Mouse (Mus musculus) skeletal muscle tissue, adult 2 months (tissue): ENCODE measurements around the gene Pik3c2b.
"Not testable (repeated sequence)": the region's sequence is repeated elsewhere in the genome, so short reads cannot be mapped to it uniquely, and the experiment has no call there.

Experiments used
- DNase-seq: peaks from one replicate; pipeline ENCODE4 v3.0.0-alpha.2; 2012; ENCODE audit warnings: low read depth, low spot score

Gene Pik3c2b

GRCm38 (mm10) chr1:133033316-133034090 is 12.0 kb upstream of the Pik3c2b start:
- peak; percentile 83 for DNase-seq

DNA sequence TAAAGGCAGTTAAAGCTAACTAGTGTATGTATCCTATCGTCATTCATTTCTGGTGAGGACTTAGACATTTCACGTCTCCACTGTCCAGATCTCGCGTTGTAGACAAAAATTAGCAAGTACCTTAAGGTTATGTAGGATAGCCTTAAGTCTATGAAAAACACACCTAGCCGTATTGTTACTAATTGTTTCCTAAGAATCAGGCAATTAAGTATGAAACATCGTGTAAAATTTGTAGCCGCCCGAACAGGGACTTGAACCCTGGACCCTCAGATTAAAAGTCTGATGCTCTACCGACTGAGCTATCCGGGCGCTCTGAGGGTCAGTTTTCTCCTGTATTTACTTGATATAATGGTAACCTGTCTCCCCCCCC is 11.4 kb upstream of the Pik3c2b start:
- DNase-seq: peak; percentile 64

- DNase-seq: not testable (repeated sequence)
These were observed 10.8 kb upstream of the Pik3c2b start for GRCm38 (mm10) chr1:133034682-133035081.

- peak; percentile 69 for DNase-seq
These were observed 5.9 kb upstream of the Pik3c2b start for GRCm38 (mm10) chr1:133039505-133039949.

DNA sequence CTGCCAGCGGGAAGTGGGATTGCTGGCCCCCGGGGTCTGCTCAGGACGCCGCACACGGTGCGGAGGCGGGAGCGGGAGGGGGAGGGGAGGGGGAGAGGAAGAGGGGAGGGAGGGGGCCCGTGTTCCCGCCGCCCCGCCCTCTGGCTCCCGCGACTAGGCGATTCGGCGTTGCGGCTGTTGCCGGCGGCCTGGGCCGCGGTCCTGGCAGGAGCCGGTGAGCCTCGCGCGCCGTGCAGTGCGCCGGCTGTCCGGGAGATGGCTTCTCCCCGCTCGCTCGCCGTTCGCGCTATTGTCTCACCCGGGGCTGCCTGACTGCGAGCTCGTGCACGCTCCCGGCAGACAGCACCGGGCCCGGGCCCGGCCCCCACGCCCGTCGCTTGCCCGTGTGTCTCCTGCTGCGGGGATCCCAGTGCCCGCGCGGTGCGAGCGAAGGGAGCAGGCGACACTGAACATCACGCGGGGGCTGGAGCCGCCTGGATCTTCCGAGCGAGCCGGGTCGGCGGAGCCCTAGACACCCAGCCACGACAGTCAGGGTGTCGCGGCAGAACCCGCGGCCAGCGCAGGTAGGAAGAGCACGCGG is 484 bp downstream of the Pik3c2b start:
- DNase-seq: peak; percentile 71

DNA sequence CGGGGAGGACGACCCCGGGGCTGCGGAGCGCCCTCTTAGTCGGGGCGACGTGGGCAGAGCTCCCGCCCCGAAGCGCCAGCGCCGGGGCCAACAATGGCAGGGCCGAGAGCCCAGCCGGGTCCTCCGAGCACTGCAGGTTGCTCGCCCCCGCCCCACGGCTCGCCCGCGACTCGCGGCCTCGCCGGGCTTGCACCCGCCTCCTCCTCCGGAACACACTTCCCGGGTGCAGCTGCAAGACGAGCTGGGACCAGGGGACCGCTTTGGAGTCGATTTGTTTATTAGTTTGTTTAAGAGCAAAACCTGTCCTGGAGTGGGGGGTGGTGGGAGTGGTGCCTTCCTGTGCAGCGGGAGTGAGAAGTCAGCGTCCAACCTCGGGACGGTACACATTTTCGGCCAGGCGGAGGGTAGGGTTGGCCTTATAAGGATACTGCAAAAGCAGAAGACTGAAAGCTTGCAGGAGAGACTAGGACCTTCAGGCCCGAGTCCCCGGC is 1.0 kb downstream of the Pik3c2b start:
- no peak for DNase-seq

GRCm38 (mm10) chr1:133047575-133047974 is 2.1 kb downstream of the Pik3c2b start:
- DNase-seq: no peak

DNA sequence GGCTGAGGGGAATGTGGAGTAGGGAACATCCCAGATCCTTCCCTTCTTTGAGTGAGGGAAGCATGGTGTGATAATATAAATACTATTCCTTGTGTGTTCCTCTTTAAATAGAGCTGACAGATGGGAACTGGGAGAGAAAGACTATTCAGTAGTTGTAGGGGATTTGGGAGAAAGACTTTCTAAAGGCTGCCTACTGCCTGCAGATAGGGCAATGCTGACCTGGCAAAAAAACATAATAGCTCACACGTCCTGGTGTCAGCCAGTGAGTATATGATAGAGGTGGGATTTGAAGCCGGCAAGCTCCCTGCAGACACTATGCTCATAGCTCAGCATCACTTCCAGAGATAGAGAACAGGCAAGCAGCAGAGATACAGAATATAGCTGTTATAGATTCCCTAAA is 3.2 kb downstream of the Pik3c2b start:
- DNase-seq: no peak

- DNase-seq: no peak
These were observed 4.5 kb downstream of the Pik3c2b start for GRCm38 (mm10) chr1:133050001-133050431.

DNA sequence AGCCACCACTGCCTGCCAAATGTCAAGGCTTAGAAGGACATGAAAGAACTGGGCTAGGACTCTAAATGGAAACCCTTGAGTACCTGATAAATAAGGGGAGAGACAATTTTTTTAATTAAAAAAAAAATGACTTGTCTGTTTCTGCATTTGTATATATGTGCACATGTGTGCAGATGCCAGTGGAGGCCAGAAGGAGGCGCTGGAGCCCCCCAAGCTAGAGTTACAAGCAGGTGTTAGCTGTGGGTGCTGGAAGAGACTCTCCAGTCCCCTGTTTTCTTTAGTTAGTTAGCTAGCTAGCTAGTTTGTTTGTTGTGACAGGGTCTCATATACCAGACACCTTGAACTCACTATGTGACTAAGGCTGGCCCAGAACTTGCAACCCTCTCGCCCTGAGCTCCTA is 6.4 kb downstream of the Pik3c2b start:
- no peak for DNase-seq

DNA sequence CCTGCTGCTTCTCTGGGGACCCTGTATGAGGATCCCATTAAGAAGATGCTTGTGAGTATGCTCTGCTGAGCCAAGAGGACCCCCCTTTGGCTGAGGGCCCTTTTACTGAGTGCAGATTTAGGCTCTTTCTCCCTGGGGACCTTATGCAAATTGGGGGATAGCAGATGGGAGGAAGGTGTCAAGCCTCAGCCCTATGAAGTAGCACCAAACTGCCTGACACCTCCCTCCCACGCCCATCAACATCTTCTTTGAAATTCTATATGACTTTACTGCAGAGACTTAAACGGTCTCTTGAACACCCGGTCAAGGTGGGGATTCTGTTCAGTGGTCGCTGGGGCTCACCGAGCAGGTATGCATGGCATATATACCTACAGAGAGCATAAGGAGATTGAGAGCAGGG is 7.6 kb downstream of the Pik3c2b start:
- DNase-seq: no peak

DNA sequence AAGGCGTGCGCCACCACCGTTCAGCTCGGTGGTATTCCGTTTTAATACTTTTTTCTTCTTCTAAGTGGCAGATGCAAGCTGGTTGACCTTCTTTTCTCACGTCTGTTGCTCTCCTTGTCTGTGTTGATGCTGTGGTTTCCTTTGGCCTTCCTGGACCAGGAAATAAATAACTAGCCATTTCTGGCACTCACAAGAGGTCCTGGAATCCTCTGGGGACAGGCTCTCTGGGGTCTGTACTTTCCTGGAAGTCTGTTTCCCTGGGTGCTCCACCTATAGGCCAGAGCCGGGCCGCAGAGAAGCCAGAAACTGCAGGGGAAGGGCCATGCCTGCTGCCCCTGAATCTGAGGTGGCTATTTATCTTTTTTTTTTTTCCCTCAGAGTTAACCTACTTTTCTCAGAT is 8.9 kb downstream of the Pik3c2b start:
- no peak for DNase-seq

- DNase-seq: no peak
These were observed 12.0 kb downstream of the Pik3c2b start for GRCm38 (mm10) chr1:133057345-133058034.

DNA sequence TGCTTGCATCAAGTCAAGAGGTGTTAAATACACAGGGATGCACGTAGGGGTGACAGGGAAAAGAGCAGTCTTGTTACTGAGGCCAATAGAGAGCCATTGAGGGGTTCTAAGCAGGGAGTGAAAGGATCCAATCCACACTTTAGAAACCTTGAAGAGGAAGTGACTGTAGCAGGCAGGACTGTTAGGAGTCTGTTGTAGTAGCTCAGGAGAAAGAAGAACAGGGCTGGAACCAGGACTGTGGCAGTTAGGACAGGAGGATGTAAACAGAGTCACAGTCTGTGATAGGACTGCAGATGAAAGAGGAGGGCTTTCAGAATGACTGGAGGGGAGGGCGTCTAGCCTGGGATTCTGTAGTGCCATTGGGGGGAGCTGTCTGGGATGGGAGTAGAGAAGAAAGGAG is 14.1 kb downstream of the Pik3c2b start:
- DNase-seq: no peak

GRCm38 (mm10) chr1:133060681-133061080 is 15.2 kb downstream of the Pik3c2b start:
- no peak for DNase-seq

DNA sequence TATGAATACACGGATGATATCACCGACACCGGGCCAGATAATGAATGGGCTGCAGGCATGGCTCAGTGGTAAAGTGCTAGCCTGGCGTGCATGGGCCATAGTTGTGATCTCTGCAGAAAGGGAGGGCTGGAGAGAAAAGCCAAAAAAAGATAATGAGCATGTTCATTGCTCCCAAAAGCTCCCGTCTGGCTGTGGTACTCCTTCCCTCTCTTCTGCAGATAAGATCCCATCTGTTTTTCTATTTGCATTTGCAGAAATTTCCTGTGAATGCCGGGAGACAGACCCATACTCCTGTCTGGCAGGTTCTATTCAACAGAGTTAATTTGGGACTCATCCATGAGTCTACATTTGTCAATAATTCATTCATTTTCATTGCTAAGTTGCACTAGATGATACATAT is 17.7 kb downstream of the Pik3c2b start:
- DNase-seq: no peak

DNA sequence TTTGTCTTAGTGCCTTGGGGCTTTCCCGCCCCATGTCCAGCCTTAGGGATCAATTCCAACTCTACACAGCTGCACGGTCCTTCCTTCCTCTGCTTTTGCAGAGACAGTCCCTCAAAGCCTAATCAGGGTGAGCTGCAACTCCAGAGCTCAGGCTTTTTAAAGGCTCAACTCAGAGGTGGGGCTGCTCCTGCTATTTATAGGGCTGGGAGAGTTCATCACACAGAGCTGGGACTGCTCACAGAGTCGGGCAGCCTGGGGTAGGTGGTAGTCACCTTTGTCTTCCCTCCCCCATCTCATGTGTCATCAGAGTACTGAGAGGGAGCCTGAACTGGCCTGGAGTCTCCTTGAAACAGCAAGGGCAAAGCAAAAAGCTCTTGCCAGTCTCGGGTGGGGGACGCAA is 22.8 kb downstream of the Pik3c2b start:
- DNase-seq: peak; percentile 81

- DNase-seq: no peak
These were observed 23.3 kb downstream of the Pik3c2b start for GRCm38 (mm10) chr1:133068669-133069274.

GRCm38 (mm10) chr1:133069275-133070120 is 24.0 kb downstream of the Pik3c2b start:
- DNase-seq: peak; percentile 62

GRCm38 (mm10) chr1:133070157-133070556 is 24.7 kb downstream of the Pik3c2b start:
- DNase-seq: no peak
